Mouse (Mus musculus) embryonic fibroblast, embryonic 13.5 days (primary cell): ENCODE data around the gene Sim2. TPM values are rescaled to one million over a fixed set of nuclear protein-coding genes. Genes with fewer than 3 reads are reported as not detected.

ENCODE experiments used
- H3K27ac ChIP-seq: 2 replicates; pipeline ENCODE4 v1.5.1; 2012; ENCODE audit warnings: low read length, control low read depth, inconsistent platforms; ENCODE audit not compliant: insufficient read depth
- H3K4me1 ChIP-seq: 2 replicates; pipeline ENCODE4 v1.6.1; 2011; ENCODE audit warnings: low read length; ENCODE audit not compliant: control insufficient read depth, insufficient read depth
- H3K4me3 ChIP-seq: 2 replicates; pipeline ENCODE4 v1.5.1; 2011; ENCODE audit warnings: mild to moderate bottlenecking, control low read depth, low read length; ENCODE audit not compliant: insufficient read depth
- CTCF ChIP-seq: IDR thresholded peaks from 2 replicates; pipeline ENCODE4 v1.5.1; 2011; ENCODE audit warnings: mild to moderate bottlenecking, control low read depth, low read length, moderate library complexity, borderline replicate concordance; ENCODE audit not compliant: insufficient read depth
- POLR2A ChIP-seq: IDR thresholded peaks from 2 replicates; pipeline ENCODE4 v1.6.1; 2011; ENCODE audit warnings: low read depth, mild to moderate bottlenecking, control low read depth, low read length, moderate library complexity
- polyA plus RNA-seq: library from polyadenylated mRNA; stranded (reverse); fragments of >200 nt; gene quantifications from 2 replicates; pipeline ENCODE4 v1.2.4, GENCODE M21; 2011; ENCODE audit warnings: low read depth; ENCODE audit not compliant: missing spikeins, insufficient read length

The Sim2 gene
- polyA plus RNA-seq, 1 experiment, result 6.9 TPM

DNA sequence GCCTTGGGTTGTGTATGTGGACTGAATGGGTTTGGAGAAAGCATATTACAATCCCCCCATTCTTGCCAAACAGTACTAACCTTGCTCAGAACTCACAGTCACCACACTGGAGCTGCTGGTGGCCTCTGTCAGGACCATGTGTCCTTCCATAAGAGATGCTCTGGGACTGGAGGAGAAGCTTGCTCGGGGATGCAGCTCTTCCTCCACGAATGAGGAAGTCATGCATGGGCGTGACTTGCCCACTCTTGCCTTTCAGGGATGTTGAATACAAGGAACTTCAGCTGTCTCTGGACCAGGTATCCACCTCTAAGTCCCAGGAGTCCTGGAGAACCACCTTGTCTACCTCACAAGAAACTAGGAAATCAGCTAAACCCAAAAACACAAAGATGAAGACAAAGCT, 37.6 kb downstream of the Sim2 start:
- no peak for TF ChIP-seq CTCF
- no peak for TF ChIP-seq POLR2A
- Histone ChIP-seq H3K4me1 (no peaks in the 10 kb centered on the region), H3K27ac (no peak overlapping the region), H3K4me3 (no peak overlapping the region)

DNA sequence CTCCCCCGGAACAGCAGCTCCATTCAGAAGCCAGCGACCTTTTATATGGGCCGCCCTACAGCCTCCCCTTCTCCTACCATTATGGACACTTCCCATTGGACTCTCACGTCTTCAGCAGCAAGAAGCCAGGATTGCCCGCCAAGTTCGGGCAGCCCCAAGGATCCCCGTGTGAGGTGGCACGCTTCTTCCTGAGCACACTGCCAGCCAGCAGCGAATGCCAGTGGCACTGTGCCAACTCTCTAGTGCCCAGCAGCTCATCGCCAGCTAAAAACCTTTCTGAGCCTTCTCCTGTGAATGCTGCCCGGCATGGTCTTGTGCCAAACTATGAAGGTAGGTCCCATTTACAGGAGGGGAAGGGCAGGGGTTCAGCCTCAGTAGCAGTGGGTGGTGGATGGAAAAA, 38.5 kb downstream of the Sim2 start:
- no peak for TF ChIP-seq CTCF
- TF ChIP-seq POLR2A, result no peak
- no peaks in the 10 kb centered on the region for H3K4me1 ChIP-seq
- no peak overlapping the region for H3K27ac ChIP-seq
- no peak overlapping the region for H3K4me3 ChIP-seq

DNA sequence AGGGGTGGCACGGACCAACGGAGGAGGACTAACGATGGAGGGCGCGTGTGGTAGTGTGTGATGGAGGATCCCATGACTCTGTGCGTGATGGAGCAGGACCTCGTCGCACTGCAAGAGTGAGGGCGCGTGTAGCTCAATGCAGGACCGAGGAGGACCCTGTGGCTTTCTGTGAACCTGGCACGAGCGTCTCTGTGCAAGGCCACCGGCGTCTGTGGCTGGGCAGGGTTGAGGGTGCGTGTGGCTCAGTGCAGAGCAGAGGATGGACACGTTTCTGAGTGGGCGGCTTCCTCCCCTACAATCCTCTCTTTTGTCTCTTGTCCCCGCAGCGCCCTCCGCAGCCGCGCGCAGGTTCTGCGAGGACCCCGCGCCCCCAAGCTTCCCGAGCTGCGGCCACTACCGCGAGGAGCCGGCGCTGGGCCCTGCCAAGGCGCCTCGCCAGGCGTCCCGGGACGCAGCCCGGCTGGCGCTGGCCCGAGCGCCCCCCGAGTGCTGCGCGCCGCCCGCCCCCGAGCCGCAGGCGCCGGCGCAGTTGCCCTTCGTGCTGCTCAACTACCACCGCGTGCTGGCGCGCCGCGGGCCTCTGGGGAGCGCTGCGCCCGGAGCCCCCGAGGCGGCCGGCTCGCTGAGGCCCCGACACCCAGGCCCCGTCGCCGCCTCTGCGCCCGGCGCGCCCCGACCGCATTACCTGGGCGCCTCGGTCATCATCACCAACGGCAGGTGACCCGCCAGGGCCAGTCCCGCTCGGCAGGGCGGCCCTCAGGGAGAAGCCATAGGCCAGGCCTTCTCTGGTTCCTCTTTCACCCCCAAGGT, 40.6 kb downstream of the Sim2 start:
- no peak overlapping the region for H3K27ac ChIP-seq
- H3K4me3 ChIP-seq, result no peak overlapping the region
- no peaks in the 10 kb centered on the region for H3K4me1 ChIP-seq
- TF ChIP-seq CTCF (no peak), POLR2A (no peak)

DNA sequence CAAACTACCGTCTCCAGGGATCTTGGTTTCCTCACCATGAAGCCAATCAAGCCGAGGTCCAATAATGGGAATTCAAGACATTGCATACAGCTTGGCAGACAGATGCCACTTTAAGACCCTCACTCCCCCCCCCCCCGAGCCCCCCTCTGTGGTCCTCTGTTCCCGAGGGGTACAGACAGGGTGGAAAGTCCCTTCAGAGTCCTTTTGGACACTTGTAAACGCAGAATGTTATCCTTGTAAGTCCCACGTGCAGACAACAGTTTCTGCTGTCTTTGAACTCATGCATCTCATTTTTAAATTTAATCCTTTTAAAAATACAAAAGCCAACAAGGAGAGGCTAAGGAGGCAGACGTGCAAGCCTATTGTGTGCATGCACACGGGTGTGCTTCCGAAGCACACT, 41.5 kb downstream of the Sim2 start:
- H3K4me3 ChIP-seq, result no peak overlapping the region

DNA sequence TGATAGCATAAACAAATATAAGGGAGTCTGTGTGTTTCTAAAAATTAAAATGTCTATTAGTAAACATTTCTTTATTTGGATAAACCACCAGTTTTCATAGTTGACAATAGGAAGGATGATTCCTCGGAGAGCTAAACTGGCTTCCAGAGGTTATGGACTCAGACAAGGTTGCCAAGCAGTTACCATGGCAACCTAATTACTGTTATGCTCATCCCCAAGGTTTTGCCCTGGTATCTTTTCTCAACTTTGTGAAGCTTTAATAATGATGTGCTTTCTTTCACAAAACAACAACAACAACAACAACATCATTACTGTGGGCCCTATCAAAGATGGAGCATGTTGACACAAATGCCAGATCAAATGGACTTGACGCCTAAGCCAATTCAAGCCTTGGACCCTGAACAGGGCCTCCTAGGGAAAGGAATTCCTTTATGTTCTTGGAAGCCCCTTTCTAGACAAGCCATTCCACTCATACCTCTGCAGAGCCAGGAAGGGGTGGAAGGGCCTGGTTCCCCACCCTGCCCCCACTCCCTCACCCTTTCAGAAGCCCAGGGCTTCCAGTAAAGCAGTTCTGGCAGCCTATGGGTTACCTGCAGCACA, 43.6 kb downstream of the Sim2 start:
- no peak for TF ChIP-seq POLR2A
- Histone ChIP-seq H3K27ac (no peak overlapping the region), H3K4me3 (no peak overlapping the region), H3K4me1 (no peaks in the 10 kb centered on the region)

More for the DNA sequence above, 41.5 kb downstream of the Sim2 start:
- Histone ChIP-seq H3K27ac (no peak overlapping the region), H3K4me1 (no peaks in the 10 kb centered on the region)
- TF ChIP-seq CTCF (no peak), POLR2A (no peak)

DNA sequence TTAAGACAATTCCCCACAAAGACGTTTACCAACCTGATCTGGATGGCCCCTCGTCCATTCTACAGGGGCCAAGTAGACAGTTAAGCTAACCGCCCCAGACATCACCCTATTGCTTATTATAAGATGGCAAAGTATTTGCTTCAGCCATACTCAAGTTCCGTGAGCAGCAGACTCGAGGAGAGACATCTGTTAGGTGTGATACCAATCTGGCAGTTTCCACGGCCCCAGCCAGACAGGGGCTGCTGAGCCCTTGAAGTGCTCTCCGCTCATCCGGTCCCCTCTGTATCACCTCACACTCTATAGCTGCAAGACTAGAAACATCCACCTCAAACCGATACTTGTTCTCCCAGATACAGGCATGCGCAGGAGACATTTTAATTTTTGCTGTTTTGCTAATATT, 49.5 kb downstream of the Sim2 start:
- no peak overlapping the region for H3K27ac ChIP-seq
- H3K4me1 ChIP-seq, result no peaks in the 10 kb centered on the region
- TF ChIP-seq CTCF (no peak), POLR2A (no peak)
- H3K4me3 ChIP-seq, result no peak overlapping the region

DNA sequence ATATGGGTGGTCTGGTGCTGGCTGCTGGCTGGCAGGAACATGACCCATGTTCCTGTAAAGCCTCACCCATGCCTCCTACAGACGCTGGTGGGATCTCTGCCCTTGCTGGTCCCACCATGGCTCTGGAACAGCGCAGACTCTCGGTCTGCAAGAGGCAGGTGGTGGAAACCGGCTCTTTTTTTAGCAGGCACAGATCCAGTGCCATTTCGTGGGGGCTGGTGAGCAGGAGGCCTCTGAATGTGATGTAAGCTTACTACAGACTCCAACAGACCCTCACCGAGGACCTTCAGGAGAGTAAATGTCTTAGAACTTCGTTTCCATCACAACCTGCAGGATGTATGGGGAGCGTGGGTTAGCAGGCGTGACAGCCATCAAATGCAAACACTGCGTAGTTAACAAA, 56.0 kb downstream of the Sim2 start:
- Histone ChIP-seq H3K4me3 (no peak overlapping the region), H3K27ac (no peak overlapping the region), H3K4me1 (no peaks in the 10 kb centered on the region; the same call in 1 of the 2 replicates)
- TF ChIP-seq CTCF (no peak), POLR2A (no peak)

DNA sequence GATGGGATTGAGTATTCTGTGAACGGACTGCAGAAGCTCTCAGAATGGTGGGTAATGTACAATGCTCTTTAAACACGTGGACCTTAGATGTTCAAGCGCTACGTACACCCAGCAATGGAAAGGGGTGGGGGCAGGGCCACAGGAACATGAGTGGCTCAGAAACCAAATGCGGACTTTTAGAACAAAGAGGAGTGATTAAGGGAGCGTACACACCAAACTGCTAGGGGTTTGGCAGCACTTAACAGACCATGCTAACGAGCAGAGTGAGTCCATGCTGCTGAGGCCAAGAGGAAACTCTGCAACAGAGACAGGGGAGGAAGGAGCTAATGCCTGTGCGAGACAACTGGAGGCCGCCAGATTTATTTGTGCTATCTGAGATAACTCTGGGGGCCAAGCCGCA, 58.6 kb downstream of the Sim2 start:
- H3K4me1 ChIP-seq, result no peaks in the 10 kb centered on the region; the same call in 1 of the 2 replicates
- TF ChIP-seq POLR2A (no peak), CTCF (no peak)
- no peak overlapping the region for H3K27ac ChIP-seq
- no peak overlapping the region for H3K4me3 ChIP-seq

DNA sequence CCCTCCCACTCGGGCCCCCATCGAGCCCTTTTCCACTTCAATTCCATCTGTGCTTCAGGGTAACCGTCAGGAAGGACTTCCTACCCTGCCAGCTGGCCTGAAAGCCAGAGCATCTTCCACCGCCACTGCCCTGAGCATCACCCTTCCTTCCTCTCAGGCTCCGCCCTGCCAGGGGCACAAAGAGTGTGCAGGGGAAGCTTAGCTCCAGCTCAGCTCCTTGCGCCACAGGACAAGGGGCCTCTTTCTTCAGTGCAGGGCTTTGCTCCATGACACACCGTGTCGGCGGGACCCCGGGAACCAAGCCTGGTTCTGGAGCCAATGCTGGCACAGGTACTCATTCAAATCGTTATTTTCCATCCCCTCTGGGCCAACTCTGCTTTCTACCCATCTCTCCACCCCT, 63.4 kb downstream of the Sim2 start:
- no peak overlapping the region for H3K27ac ChIP-seq

More for the DNA sequence above, 63.4 kb downstream of the Sim2 start:
- no peak overlapping the region for H3K4me3 ChIP-seq
- TF ChIP-seq CTCF (no peak), POLR2A (no peak)
- no peaks in the 10 kb centered on the region; the same call in 1 of the 2 replicates for H3K4me1 ChIP-seq
